Mouse (Mus musculus): ENCODE measurements around the gene Kpna6. TPM values are rescaled to one million over a fixed set of nuclear protein-coding genes. Genes with fewer than 3 reads are reported as not detected.

Kpna6 gene
- 296 TPM for polyA plus RNA-seq (2014; fragmentation: Illumina TruSeq; extraction: RNeasy Lipid Tissue Mini Kit (QIAGEN cat#74804); ENCODE audit: low read depth, low replicate concordance)

DNA sequence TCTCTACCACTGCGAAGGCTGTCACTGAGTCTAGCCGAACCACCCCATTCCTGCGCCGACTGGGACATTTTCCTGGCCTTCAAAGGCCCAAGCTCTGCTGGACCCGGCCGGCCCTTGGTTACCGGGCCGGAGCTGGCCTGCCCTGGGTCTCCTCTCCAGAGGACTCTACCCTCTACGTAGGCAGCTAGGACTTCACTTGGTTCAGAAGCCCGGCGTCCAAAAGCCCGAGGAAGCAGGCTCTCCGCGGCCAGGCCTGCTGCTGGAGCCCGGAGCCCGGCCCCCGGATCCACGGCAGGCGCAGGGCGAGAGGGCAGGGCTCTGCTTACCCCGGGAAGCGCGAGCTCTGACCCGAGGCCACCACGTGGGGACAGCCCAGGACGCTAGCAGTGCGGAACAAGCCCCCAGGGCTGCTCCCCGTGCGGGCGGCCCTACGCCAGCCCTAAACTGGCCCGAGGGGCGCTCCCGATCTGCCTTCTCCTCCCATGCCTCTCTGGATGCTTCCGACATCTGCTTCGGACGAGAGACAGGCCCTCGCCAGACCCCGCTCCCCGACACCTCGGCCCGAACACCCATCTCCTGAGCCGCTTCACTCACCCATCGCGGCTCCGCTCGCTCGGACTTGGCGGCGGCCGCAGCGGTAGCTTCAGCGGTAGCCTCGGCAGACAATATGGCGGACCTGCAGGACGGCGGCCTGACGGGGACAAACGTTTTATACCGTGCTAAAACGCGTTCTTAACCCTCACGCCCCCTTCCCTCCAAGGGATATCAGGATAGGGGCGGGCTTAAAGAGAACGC is at the start of gene Kpna6:
Kpna6 (minus strand) TSS at position 685 of the 795 bp plus-strand sequence.

DNA sequence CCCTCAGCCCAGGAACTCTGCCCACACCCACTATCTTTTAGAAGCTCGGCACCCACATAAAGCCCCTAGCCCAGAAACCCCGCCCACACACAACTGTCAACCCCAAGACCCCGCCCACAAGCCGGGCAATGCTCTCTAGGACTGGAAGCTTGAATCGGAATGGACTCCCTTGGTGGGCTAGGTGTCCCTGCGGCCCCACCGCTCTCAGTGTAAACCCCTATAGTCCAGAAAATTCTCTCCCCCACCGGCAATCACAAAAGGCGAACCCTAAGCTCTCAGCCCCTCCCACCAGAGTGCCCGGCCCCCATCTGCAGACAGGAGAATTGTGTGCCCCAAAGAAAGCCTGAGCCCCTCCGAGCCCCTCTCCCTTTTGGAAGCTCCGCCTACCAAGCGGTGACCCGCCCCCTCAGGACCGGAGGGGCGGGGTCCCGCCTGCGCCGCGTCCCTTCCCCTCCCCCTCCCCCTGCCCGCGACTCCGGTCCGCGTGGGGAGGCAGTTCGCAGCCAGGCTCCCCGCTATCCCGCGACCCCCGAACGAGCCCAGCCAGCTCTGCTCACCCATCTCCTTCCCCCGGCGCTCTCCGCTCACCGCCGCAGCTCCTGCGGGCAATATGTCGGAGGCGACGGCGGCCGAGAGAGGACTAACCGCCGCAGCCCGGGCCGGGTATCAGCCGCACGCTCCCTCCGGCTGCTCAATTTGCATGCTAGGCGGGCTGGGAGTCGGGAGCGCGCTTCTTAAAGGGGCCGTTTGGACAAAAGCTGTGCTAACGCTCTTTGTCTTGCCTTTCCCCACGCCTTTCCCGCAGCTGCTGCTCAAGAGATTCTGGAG is 23.8 kb upstream of the Kpna6 start, which contains the start of gene Tmem39b:
Tmem39b (minus strand) TSS at position 681 of the 828 bp plus-strand sequence.

DNA sequence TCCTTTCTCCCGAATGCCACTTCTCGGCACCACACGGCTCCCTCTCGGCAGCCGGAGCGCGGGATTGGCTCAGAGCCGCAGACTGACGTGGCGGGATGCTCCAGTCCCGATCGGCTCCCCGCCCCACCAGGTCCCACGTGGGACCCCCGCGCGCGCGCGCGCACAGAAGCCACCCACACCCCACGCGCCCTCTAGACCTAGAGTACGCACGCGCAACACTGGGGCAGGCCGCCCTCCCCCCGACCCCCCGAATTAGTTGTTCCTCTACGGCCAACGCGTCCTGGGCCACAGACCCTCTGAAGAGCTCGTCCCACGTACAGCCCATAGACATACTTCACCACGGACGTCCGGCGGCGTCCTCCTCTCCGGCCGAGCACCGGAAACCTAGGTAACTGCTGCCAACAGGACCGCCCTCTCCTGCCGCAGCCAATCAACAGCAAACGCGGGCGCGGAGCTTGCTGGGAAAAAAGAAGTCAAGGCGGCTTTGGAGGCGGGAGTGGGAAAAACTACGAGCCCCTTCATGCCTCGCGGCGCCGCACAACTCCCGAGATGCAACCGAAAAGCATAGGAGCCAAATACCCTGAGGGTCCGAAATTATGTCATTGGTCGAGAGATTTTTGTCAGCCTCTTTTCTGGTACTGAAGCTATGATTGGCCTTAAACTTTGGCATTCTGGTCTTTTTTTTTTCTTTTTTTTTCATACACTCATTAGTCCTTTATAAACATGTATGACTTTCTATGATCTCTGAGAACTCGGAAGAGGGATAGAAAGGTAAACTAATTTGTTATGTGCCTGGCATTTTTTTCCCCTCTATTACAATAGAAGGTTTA is 31.7 kb downstream of the Kpna6 start, which contains the start of gene Txlna:
Txlna (minus strand) TSS at position 428 of the 830 bp plus-strand sequence.

DNA sequence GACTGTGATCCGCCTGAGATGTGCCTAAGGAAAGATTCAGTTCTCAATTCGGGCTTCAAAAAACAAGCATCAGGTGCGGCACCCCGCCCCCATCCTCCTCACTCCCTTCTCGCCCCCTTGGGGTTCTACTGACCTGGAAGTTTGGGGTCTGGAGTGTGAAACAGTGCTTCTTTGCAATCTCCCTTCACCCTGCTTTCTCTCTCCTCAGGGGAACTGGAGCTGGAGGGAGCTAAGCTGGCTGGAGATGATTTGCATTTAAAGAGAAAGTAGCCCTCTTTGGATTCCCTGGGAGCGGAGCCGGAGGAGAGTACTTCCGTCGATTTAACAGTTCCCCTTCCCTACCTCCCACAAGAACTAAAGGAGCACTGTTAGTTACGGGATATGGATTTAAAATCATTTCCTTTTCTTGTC is 48.9 kb downstream of the Kpna6 start, which contains the start of gene Ccdc28b:
Ccdc28b (minus strand) TSS at position 267 of the 411 bp plus-strand sequence.

DNA sequence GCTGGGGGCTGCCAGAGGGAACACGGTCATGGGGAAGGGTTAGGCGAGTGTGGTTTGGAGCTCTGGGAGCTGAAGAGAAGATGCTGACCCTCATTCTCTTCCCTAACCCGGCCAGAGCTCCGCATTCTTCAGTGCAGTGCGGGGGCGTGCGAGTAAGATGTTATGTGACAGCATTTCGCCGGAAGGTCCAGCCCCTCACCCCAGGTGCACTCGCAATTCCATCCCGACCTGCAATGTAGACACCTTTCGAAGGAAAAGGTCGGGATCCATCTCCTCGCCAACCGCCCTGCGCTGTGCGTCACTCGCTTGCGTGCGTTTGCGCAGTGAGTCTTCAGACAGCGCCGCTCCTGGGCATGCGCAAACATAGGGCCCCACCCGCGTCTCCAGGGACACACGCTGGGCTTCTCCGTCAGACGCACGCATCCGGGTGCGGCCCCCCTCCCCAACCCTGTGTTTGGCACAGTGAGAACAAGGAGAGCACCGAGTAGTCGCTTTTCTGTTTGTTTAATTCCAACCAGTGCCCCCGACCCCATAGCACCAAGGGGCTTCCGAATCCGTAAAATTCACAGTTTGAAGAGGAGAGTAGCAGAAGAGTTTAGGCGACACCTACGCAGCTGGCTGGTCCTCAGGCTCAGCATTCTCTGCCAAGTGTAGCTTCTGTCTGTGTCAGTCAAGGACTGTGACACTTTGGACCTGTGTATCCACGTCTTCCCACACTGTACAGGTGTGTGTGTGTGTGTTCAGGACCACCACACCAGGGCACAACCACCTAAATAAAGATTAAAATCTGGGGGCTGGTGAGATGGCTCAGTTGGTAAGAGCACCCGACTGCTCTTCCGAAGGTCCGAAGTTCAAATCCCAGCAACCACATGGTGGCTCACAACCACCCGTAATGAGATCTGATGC is 53.5 kb downstream of the Kpna6 start, which contains the start of gene Iqcc:
Iqcc (minus strand) TSS at position 314 of the 906 bp plus-strand sequence.

DNA sequence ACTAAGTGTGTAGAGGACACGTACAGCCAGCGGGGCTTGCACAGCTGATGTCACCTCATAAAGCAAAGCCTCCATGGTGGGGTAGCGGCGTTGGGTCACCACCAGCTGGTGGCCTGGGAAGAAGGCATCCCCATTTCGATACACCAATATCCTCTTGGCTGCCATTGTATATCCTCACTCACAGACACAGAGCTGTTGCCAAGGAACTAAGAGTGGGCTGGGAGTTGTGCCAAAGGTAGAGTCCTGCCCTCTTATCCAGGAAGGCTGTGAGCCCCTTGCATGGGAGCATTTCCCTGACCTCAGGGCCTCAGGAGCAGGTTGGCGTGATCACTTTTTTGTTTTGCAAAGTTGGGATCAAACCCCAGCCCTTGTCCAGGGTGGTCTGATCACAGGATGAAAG is 58.5 kb downstream of the Kpna6 start, which contains the start of gene Dcdc2b:
Dcdc2b (minus strand) TSS at position 165 of the 400 bp plus-strand sequence.

DNA sequence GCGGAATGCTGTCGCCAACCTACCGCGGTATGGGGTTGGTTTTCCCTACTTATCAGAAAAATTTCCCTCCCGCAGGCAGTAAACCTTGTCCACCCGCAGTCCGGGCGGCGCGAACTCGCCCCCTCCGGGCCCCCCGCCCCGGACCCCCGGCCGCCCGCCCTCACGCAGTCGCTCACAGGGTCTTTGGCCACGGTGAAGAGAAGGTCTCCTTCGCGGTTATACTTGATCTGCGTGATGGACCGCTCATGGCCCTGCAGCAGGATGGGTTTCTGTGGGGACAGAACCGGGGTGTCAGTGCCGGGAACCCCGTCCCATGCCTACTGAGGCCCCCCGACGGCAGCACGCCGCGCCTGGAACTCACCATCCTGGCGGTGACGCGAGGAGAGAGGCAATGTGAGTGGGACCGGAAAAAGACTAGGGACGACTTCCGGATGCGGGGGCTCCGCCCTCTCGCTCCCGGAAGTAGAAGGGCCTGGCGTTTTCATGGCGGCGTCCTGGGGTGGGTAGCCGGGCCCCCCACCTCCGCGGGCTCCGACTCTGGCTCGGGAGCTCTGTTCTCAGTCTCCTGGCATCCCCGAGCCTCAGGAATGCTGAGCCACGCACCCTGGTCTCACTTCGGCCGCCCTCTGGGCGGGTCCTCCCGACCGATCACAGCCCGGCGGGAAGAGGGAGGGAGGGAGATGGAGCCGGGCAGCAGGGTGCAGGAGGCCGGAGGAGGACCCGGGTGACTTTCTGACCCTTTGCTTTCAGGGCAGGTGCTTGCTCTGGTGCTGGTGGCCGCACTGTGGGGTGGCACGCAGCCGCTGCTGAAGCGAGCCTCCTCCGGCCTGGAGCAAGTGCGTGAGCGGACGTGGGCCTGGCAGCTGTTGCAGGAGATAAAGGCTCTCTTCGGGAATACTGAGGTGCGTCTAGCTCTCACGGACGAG is 72.1 kb downstream of the Kpna6 start, which contains the start of the genes Eif3i and Tmem234:
Eif3i (minus strand) TSS at position 416 of the 926 bp plus-strand sequence.
Tmem234 (plus strand) TSS at position 436 of the 926 bp plus-strand sequence.

Other genes with a start within 250 kb of the Kpna6 start
- 1.9 TPM for gene Zbtb8b, start 231.9 kb downstream of the Kpna6 start, polyA plus RNA-seq (2014; fragmentation: Illumina TruSeq; extraction: RNeasy Lipid Tissue Mini Kit (QIAGEN cat#74804); ENCODE audit: low read depth, low replicate concordance)
- 12.7 TPM for gene Bsdc1, start 211.2 kb downstream of the Kpna6 start, polyA plus RNA-seq (2014; fragmentation: Illumina TruSeq; extraction: RNeasy Lipid Tissue Mini Kit (QIAGEN cat#74804); ENCODE audit: low read depth, low replicate concordance)
- 76.5 TPM for gene Tssk3, start 181.7 kb downstream of the Kpna6 start, polyA plus RNA-seq (2014; fragmentation: Illumina TruSeq; extraction: RNeasy Lipid Tissue Mini Kit (QIAGEN cat#74804); ENCODE audit: low read depth, low replicate concordance)
- not detected for gene Fam229a, start 181.6 kb downstream of the Kpna6 start, polyA plus RNA-seq (2014; fragmentation: Illumina TruSeq; extraction: RNeasy Lipid Tissue Mini Kit (QIAGEN cat#74804); ENCODE audit: low read depth, low replicate concordance)
- 80.2 TPM for gene Marcksl1, start 159.2 kb downstream of the Kpna6 start, polyA plus RNA-seq (2014; fragmentation: Illumina TruSeq; extraction: RNeasy Lipid Tissue Mini Kit (QIAGEN cat#74804); ENCODE audit: low read depth, low replicate concordance)
- gene Hdac1, start 130.1 kb downstream of the Kpna6 start, polyA plus RNA-seq (2014; fragmentation: Illumina TruSeq; extraction: RNeasy Lipid Tissue Mini Kit (QIAGEN cat#74804); ENCODE audit: low read depth, low replicate concordance): 125 TPM
- 0.55 TPM for gene Lck, start 99.1 kb downstream of the Kpna6 start, polyA plus RNA-seq (2014; fragmentation: Illumina TruSeq; extraction: RNeasy Lipid Tissue Mini Kit (QIAGEN cat#74804); ENCODE audit: low read depth, low replicate concordance)
- gene Fam167b, start 94.2 kb downstream of the Kpna6 start, polyA plus RNA-seq (2014; fragmentation: Illumina TruSeq; extraction: RNeasy Lipid Tissue Mini Kit (QIAGEN cat#74804); ENCODE audit: low read depth, low replicate concordance): not detected
- gene Eif3i, start 72.1 kb downstream of the Kpna6 start, polyA plus RNA-seq (2014; fragmentation: Illumina TruSeq; extraction: RNeasy Lipid Tissue Mini Kit (QIAGEN cat#74804); ENCODE audit: low read depth, low replicate concordance): 18.7 TPM
- gene Tmem234, start 72.1 kb downstream of the Kpna6 start, polyA plus RNA-seq (2014; fragmentation: Illumina TruSeq; extraction: RNeasy Lipid Tissue Mini Kit (QIAGEN cat#74804); ENCODE audit: low read depth, low replicate concordance): 20.7 TPM
- not detected for gene Dcdc2b, start 58.5 kb downstream of the Kpna6 start, polyA plus RNA-seq (2014; fragmentation: Illumina TruSeq; extraction: RNeasy Lipid Tissue Mini Kit (QIAGEN cat#74804); ENCODE audit: low read depth, low replicate concordance)
- gene Iqcc, start 53.7 kb downstream of the Kpna6 start, polyA plus RNA-seq (2014; fragmentation: Illumina TruSeq; extraction: RNeasy Lipid Tissue Mini Kit (QIAGEN cat#74804); ENCODE audit: low read depth, low replicate concordance): 11.5 TPM
- gene Ccdc28b, start 48.8 kb downstream of the Kpna6 start, polyA plus RNA-seq (2014; fragmentation: Illumina TruSeq; extraction: RNeasy Lipid Tissue Mini Kit (QIAGEN cat#74804); ENCODE audit: low read depth, low replicate concordance): 1.8 TPM
- 6.8 TPM for gene Txlna, start 31.7 kb downstream of the Kpna6 start, polyA plus RNA-seq (2014; fragmentation: Illumina TruSeq; extraction: RNeasy Lipid Tissue Mini Kit (QIAGEN cat#74804); ENCODE audit: low read depth, low replicate concordance)
- 5.2 TPM for gene Tmem39b, start 24.1 kb upstream of the Kpna6 start, polyA plus RNA-seq (2014; fragmentation: Illumina TruSeq; extraction: RNeasy Lipid Tissue Mini Kit (QIAGEN cat#74804); ENCODE audit: low read depth, low replicate concordance)
- gene Khdrbs1, start 69.5 kb upstream of the Kpna6 start, polyA plus RNA-seq (2014; fragmentation: Illumina TruSeq; extraction: RNeasy Lipid Tissue Mini Kit (QIAGEN cat#74804); ENCODE audit: low read depth, low replicate concordance): 99.4 TPM
- 544 TPM for gene Ptp4a2, start 138.5 kb upstream of the Kpna6 start, polyA plus RNA-seq (2014; fragmentation: Illumina TruSeq; extraction: RNeasy Lipid Tissue Mini Kit (QIAGEN cat#74804); ENCODE audit: low read depth, low replicate concordance)

Measured in testis, adult 10 weeks (tissue).